Comparison of ENCODE assay signal across 29 mouse cellular contexts in the genomic region with DNA sequence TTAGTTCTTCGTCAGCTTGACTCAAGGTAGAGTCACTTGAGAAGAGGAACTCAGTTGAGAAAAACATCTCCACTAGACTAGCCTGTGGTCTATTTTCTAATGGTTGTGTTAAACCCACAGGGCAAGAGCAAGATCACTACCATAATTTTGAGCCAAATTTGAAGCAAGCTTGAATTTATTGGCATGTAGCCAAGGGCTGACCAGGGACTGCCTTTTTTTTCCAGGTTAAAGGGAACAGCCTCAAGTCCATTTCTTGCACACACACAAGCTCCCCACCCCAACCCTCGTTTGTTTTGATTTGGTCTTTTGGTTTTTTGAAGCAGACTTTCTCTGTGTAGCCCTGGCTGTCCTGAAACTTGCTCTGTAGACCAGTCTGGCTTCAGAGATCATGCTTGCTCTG. TPM values are rescaled to one million over a fixed set of nuclear protein-coding genes. Genes with fewer than 3 reads are reported as not detected.
DNase-seq lines count a peak whose midpoint lies in the region; ATAC-seq and TF ChIP-seq lines count a peak whose summit lies in the region.
"Had no signal": no experiment of that assay in that cellular context is flagged by ENCODE, and none has a peak within 500 bp of the region (broad histone marks: within the 10 kb centered on the region; RNA-seq: fewer than 3 reads in every experiment).

No protein-coding gene starts in this region.

- WGBS in kidney, embryonic 14.5 days, result 47% methylated on average over 2 of the region's 2 CpGs
- WGBS in kidney, embryonic 16.5 days, result 48% methylated on average over 2 of the region's 2 CpGs
- WGBS in lung, embryonic 14.5 days, result 50% methylated on average over 2 of the region's 2 CpGs

- ATAC-seq in kidney, embryonic 14.5 days (ENCODE audit: low FRiP score, low TSS enrichment), result no peak
- ATAC-seq in kidney, embryonic 16.5 days (ENCODE audit: low FRiP score, low TSS enrichment), result no peak
- no peak for ATAC-seq in lung, embryonic 14.5 days (ENCODE audit: insufficient read depth)
- ATAC-seq: CD4-positive, CD25-positive, alpha-beta regulatory T cell, adult 4 months; forebrain, embryonic 14.5 days; forebrain, embryonic 16.5 days had no signal

- no peak for TF ChIP-seq CTCF in lung, embryonic 14.5 days (IDR thresholded peaks at IDR 0.05; ENCODE audit: low read depth)

- no peaks in the 10 kb centered on the region for H3K9me3 ChIP-seq in kidney, embryonic 14.5 days (ENCODE audit: control insufficient read depth, low read length)
- H3K9me3 ChIP-seq in kidney, embryonic 16.5 days (ENCODE audit: low read length), result no peaks in the 10 kb centered on the region
- H3K9me3 ChIP-seq in lung, embryonic 14.5 days (ENCODE audit: low read depth, low read length), result no peaks in the 10 kb centered on the region
- H3K9me3 ChIP-seq: embryonic facial prominence, embryonic 13.5 days; embryonic facial prominence, embryonic 15.5 days; forebrain, embryonic 10.5 days; forebrain, embryonic 12.5 days; G1E had no signal

- H3K27me3 ChIP-seq in kidney, embryonic 14.5 days (ENCODE audit: control insufficient read depth, insufficient read depth, low read length), result no peaks in the 10 kb centered on the region
- no peaks in the 10 kb centered on the region for H3K27me3 ChIP-seq in kidney, embryonic 16.5 days (ENCODE audit: insufficient read depth, low read length)
- no peaks in the 10 kb centered on the region for H3K27me3 ChIP-seq in lung, embryonic 14.5 days (ENCODE audit: insufficient read depth, low read length)
- H3K27me3 ChIP-seq: CH12.LX; embryonic facial prominence, embryonic 13.5 days; embryonic facial prominence, embryonic 15.5 days; forebrain, embryonic 12.5 days had no signal

- H3K4me2 ChIP-seq in kidney, embryonic 14.5 days (replicated peaks; ENCODE audit: low read depth, low read length), result no peak overlapping the region
- no peak overlapping the region for H3K4me2 ChIP-seq in kidney, embryonic 16.5 days (replicated peaks; ENCODE audit: low read depth, low read length)
- no peak overlapping the region for H3K4me2 ChIP-seq in lung, embryonic 14.5 days
- H3K4me2 ChIP-seq: embryonic facial prominence, embryonic 13.5 days; embryonic facial prominence, embryonic 15.5 days; forebrain, embryonic 12.5 days had no signal

- peak; percentile 36 for DNase-seq in lung, embryonic 14.5 days
- no peak for DNase-seq in lung, postnatal 36 days
- DNase-seq in 416B (ENCODE audit: low read depth) (peak; percentile 46), NIH3T3 (ENCODE audit: low read depth) (peak; percentile 21)
- DNase-seq in spleen, postnatal 4 days (ENCODE audit: low spot score in 2 of 2), result no peak
- no peak for DNase-seq in adrenal gland, adult 18-20 months (ENCODE audit: low spot score in 2 of 2)
- DNase-seq: adrenal gland, adult 2 months; adrenal gland, postnatal 10 days; adrenal gland, postnatal 25 days; B cell, adult 2 months; cerebellum, adult 11 months; cerebellum, adult 18-20 months; cerebellum, adult 8-10 months; cerebellum, adult 9-11 months; cerebellum, postnatal 14 days; cerebellum, postnatal 36 days; embryo, embryonic 11 days had no signal

- H3K9ac ChIP-seq in kidney, embryonic 14.5 days (ENCODE audit: low read depth, low read length), result no peak overlapping the region
- no peak overlapping the region for H3K9ac ChIP-seq in kidney, embryonic 16.5 days (replicated peaks; ENCODE audit: low read length)
- H3K9ac ChIP-seq in lung, embryonic 14.5 days, result no peak overlapping the region
- H3K9ac ChIP-seq: embryonic facial prominence, embryonic 13.5 days; embryonic facial prominence, embryonic 15.5 days; forebrain, embryonic 12.5 days had no signal

- peaks cover 7% of the 10 kb centered on the region for H3K4me1 ChIP-seq in kidney, embryonic 14.5 days (ENCODE audit: control insufficient read depth, insufficient read depth, low read length)
- peaks cover 16% of the 10 kb centered on the region for H3K4me1 ChIP-seq in kidney, embryonic 16.5 days (ENCODE audit: insufficient read depth, low read length)
- no peaks in the 10 kb centered on the region for H3K4me1 ChIP-seq in lung, embryonic 14.5 days (ENCODE audit: insufficient read depth)
- H3K4me1 ChIP-seq: embryonic facial prominence, embryonic 13.5 days; embryonic facial prominence, embryonic 15.5 days; forebrain, embryonic 12.5 days had no signal

- 0 out of 2 replicates have a peak overlapping the region, but pooled peaks have one; percentile 4 for H3K27ac ChIP-seq in kidney, embryonic 14.5 days (ENCODE audit: low read depth, low read length)
- no peak overlapping the region for H3K27ac ChIP-seq in kidney, embryonic 16.5 days (ENCODE audit: low read length)
- H3K27ac ChIP-seq in lung, embryonic 14.5 days (ENCODE audit: low read depth), result no peak overlapping the region
- H3K27ac ChIP-seq: embryonic facial prominence, embryonic 13.5 days; embryonic facial prominence, embryonic 15.5 days; forebrain, embryonic 10.5 days; forebrain, embryonic 12.5 days had no signal

- no peaks in the 10 kb centered on the region for H3K36me3 ChIP-seq in kidney, embryonic 14.5 days (ENCODE audit: control insufficient read depth, insufficient read depth, low read length)
- no peaks in the 10 kb centered on the region for H3K36me3 ChIP-seq in kidney, embryonic 16.5 days (ENCODE audit: insufficient read depth, low read length)
- no peaks in the 10 kb centered on the region for H3K36me3 ChIP-seq in lung, embryonic 14.5 days (ENCODE audit: insufficient read depth)
- H3K36me3 ChIP-seq: embryonic facial prominence, embryonic 13.5 days; embryonic facial prominence, embryonic 15.5 days; forebrain, embryonic 10.5 days; forebrain, embryonic 12.5 days; G1E had no signal

- no peak overlapping the region for H3K4me3 ChIP-seq in kidney, embryonic 14.5 days (ENCODE audit: low read length)
- no peak overlapping the region for H3K4me3 ChIP-seq in kidney, embryonic 16.5 days (ENCODE audit: low read length)
- no peak overlapping the region for H3K4me3 ChIP-seq in lung, embryonic 14.5 days (ENCODE audit: low read depth, low read length)
- H3K4me3 ChIP-seq: embryonic facial prominence, embryonic 13.5 days; embryonic facial prominence, embryonic 15.5 days; erythroblast, embryonic 14.5 days; forebrain, embryonic 10.5 days; forebrain, embryonic 12.5 days had no signal

RNA-seq across cellular contexts. Expression of gene Tmem11, which starts 10.8 kb away (rescaled TPM):
- polyA plus RNA-seq in kidney, embryonic 14.5 days (2014; fragmentation: Nextera tagmentation; extraction: Ambion mirVana), result 72.8 and 72.9 TPM in 2 replicates
- 72.0 and 79.6 TPM in 2 replicates for polyA plus RNA-seq in kidney, embryonic 16.5 days (2015; fragmentation: Nextera tagmentation; extraction: Ambion mirVana)
- polyA plus RNA-seq in lung, embryonic 14.5 days (2014; fragmentation: Nextera tagmentation; extraction: Ambion mirVana), result 66.4 and 73.4 TPM in 2 replicates
- 10 to 100 TPM; 47.8 to 55.9 TPM for total RNA-seq in adrenal gland, adult 18-20 months (2021)

RNA-seq across cellular contexts. Expression of gene Natd1, which starts 24.7 kb away (rescaled TPM):
- 15.7 and 25.0 TPM in 2 replicates for polyA plus RNA-seq in kidney, embryonic 14.5 days (2014; fragmentation: Nextera tagmentation; extraction: Ambion mirVana)
- polyA plus RNA-seq in kidney, embryonic 16.5 days (2015; fragmentation: Nextera tagmentation; extraction: Ambion mirVana), result 29.9 and 31.2 TPM in 2 replicates
- 19.1 and 24.5 TPM in 2 replicates for polyA plus RNA-seq in lung, embryonic 14.5 days (2014; fragmentation: Nextera tagmentation; extraction: Ambion mirVana)
- 10 to 100 TPM; 21.6 to 22.9 TPM for total RNA-seq in adrenal gland, adult 18-20 months (2021)

RNA-seq across cellular contexts. Expression of gene Map2k3, which starts 42.0 kb away (rescaled TPM):
- 69.0 and 106 TPM in 2 replicates for polyA plus RNA-seq in kidney, embryonic 14.5 days (2014; fragmentation: Nextera tagmentation; extraction: Ambion mirVana)
- 138 and 142 TPM in 2 replicates for polyA plus RNA-seq in kidney, embryonic 16.5 days (2015; fragmentation: Nextera tagmentation; extraction: Ambion mirVana)
- polyA plus RNA-seq in lung, embryonic 14.5 days (2014; fragmentation: Nextera tagmentation; extraction: Ambion mirVana), result 100.0 and 102 TPM in 2 replicates
- 100 to 1,000 TPM in 1 of 2 experiments, 10 to 100 TPM in 1; 71.7 to 116 TPM for total RNA-seq in adrenal gland, adult 18-20 months (2021)

RNA-seq across cellular contexts. Expression of gene Dhrs7b, which starts 59.4 kb away (rescaled TPM):
- 34.3 and 35.8 TPM in 2 replicates for polyA plus RNA-seq in kidney, embryonic 14.5 days (2014; fragmentation: Nextera tagmentation; extraction: Ambion mirVana)
- 41.7 and 42.8 TPM in 2 replicates for polyA plus RNA-seq in kidney, embryonic 16.5 days (2015; fragmentation: Nextera tagmentation; extraction: Ambion mirVana)
- 34.4 and 36.3 TPM in 2 replicates for polyA plus RNA-seq in lung, embryonic 14.5 days (2014; fragmentation: Nextera tagmentation; extraction: Ambion mirVana)
- total RNA-seq in adrenal gland, adult 18-20 months (2021), result 10 to 100 TPM; 44.3 to 54.0 TPM

Comparison
In these comparisons a context has a peak if more than half of its experiments do, and no peak if none do; other contexts are left out.
1. DNase-seq: peak in lung, embryonic 14.5 days (single experiment), 416B (single experiment) and NIH3T3 (single experiment); none in lung, postnatal 36 days (single experiment), spleen, postnatal 4 days (0 of 2) and adrenal gland, adult 18-20 months (0 of 2).